Mouse (Mus musculus): Measurements from ENCODE around the gene Aspscr1. TPM values are rescaled to one million over a fixed set of nuclear protein-coding genes. Genes with fewer than 3 reads are reported as not detected.
A peak's percentile ranks its signal among the peaks of the same experiment; 100 is the strongest.

Aspscr1 gene
- polyA plus RNA-seq, 1 experiment from 2014 or later: 130 TPM

DNA sequence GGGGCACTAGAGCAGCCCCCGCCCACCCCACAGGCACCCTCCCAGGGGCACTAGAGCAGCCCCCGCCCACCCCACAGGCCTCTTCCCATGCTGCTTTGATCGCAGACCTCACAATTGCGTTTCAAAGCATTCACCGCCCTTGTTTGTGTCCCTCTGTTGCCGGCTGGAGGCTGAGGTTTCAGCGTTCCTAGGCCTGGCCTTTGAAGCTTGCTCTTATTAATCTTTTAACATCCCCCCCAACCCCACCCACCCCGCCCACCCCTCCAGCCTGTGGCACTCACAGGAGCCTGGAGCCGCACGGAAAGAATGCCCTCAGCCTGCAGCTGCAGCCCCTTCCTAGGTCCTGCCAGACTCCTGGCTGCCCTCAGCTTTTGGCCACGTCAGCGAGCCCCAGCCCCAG lies 34.5 kb downstream of the Aspscr1 start:
- Histone ChIP-seq H3K4me3 (ENCODE audit: low read depth, low read length) (no peak overlapping the region), H3K36me3 (ENCODE audit: insufficient read depth) (peaks cover 44% of the 10 kb centered on the region), H3K9me3 (ENCODE audit: low read depth, low read length) (no peaks in the 10 kb centered on the region), H3K4me2 (no peak overlapping the region; the same call in 1 of the 2 replicates), H3K27me3 (ENCODE audit: insufficient read depth, low read length) (no peaks in the 10 kb centered on the region), H3K27ac (ENCODE audit: low read depth) (peak overlapping the region; percentile 65; the same call in 1 of the 2 replicates), H3K4me1 (ENCODE audit: insufficient read depth) (peaks cover 22% of the 10 kb centered on the region), H3K9ac (0 out of 2 replicates have a peak overlapping the region, but pooled peaks have one; percentile 34)
- WGBS: 16% methylated on average over 12 of the region's 12 CpGs
- ATAC-seq (ENCODE audit: insufficient read depth) (no peak), DNase-seq (no peak)
- no peak for TF ChIP-seq CTCF (IDR thresholded peaks at IDR 0.05; ENCODE audit: low read depth)

DNA sequence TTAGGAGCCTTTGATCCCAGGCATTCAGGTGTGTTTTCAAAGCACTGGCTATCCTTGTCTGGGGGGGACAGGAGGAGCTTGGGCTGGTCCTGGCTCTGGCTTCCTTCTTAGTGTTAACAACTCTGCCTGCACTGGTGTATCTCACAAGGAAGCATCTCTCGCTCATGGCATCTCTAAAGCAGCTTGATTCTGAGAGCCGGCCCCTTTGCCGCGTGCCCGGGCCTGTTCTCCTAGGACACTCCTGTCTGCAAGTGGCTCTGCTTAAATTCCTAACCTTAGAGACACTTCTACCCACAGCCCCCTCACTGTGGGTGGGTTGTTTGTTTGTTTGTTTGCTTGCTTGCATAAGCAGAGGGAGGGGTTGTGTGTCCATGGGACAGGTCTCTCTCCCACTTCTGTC lies 35.2 kb downstream of the Aspscr1 start:
- no peak overlapping the region for H3K4me2 ChIP-seq

DNA sequence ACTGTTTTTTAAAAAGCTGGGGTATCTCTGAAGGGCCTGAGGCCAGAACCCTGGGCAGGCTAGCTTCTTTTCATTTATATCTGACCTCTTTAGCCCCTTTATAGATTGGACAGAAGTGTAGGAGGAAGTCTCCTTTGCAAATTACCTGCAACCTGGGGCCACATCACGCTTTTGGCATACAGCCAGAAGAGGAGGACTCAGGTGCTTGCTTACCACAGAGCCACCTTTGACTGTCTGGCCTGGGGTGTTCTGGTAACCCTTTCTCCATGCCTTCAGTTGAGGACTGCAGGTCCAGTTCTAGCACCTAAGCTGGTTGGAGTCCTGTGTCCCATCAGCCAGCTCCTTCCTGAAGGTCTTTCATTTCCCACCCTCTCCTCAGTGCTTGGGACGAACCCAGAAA lies 36.8 kb downstream of the Aspscr1 start:
- WGBS: 61% methylated on average over 2 of the region's 2 CpGs
- H3K36me3 ChIP-seq (ENCODE audit: insufficient read depth): peaks cover 34% of the 10 kb centered on the region
- H3K4me1 ChIP-seq (ENCODE audit: insufficient read depth): peaks cover 19% of the 10 kb centered on the region
- H3K4me3 ChIP-seq (ENCODE audit: low read depth, low read length): no peak overlapping the region
- ATAC-seq (ENCODE audit: insufficient read depth) (no peak), DNase-seq (no peak)
- no peak overlapping the region for H3K27ac ChIP-seq (ENCODE audit: low read depth)
- no peak overlapping the region for H3K9ac ChIP-seq
- no peak for TF ChIP-seq CTCF (IDR thresholded peaks at IDR 0.05; ENCODE audit: low read depth)
- no peak overlapping the region for H3K4me2 ChIP-seq
- no peaks in the 10 kb centered on the region for H3K27me3 ChIP-seq (ENCODE audit: insufficient read depth, low read length)
- H3K9me3 ChIP-seq (ENCODE audit: low read depth, low read length): no peaks in the 10 kb centered on the region

More for the DNA sequence above, 35.2 kb downstream of the Aspscr1 start:
- H3K9me3 ChIP-seq (ENCODE audit: low read depth, low read length): no peaks in the 10 kb centered on the region
- no peak overlapping the region for H3K27ac ChIP-seq (ENCODE audit: low read depth)
- no peak overlapping the region for H3K4me3 ChIP-seq (ENCODE audit: low read depth, low read length)
- ATAC-seq (ENCODE audit: insufficient read depth) (no peak), DNase-seq (no peak)
- peak overlapping the region; percentile 34; the same call in 1 of the 2 replicates for H3K9ac ChIP-seq
- H3K4me1 ChIP-seq (ENCODE audit: insufficient read depth): peaks cover 22% of the 10 kb centered on the region
- 30% methylated on average over 5 of the region's 5 CpGs for WGBS
- no peaks in the 10 kb centered on the region for H3K27me3 ChIP-seq (ENCODE audit: insufficient read depth, low read length)
- peaks cover 39% of the 10 kb centered on the region for H3K36me3 ChIP-seq (ENCODE audit: insufficient read depth)
- no peak for TF ChIP-seq CTCF (IDR thresholded peaks at IDR 0.05; ENCODE audit: low read depth)

DNA sequence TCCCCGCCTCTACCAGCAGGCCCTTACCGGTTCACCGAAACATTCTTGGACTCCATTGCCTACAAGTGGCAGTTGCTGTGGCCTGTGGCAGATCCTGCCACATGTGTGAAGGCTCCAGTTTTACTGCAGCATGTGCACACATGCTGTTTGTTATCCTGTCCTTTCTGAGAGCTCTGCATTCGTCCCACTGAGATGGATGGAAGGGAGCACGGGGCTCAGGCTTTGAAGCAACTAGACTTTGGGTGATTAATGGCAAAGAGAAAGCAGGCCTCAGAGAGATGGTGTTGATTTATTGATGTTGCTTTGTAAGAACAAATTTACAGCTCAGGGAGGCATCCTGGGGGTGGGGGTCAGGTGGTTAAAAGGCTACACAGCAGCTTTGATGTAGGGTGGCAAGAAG lies 37.9 kb downstream of the Aspscr1 start:
- Histone ChIP-seq H3K4me3 (ENCODE audit: low read depth, low read length) (no peak overlapping the region), H3K4me1 (ENCODE audit: insufficient read depth) (peaks cover 16% of the 10 kb centered on the region), H3K27ac (ENCODE audit: low read depth) (no peak overlapping the region), H3K4me2 (no peak overlapping the region), H3K9me3 (ENCODE audit: low read depth, low read length) (no peaks in the 10 kb centered on the region), H3K9ac (no peak overlapping the region), H3K36me3 (ENCODE audit: insufficient read depth) (peaks cover 36% of the 10 kb centered on the region), H3K27me3 (ENCODE audit: insufficient read depth, low read length) (no peaks in the 10 kb centered on the region)
- WGBS: 68% methylated on average over 5 of the region's 5 CpGs
- DNase-seq: no peak
- TF ChIP-seq CTCF (IDR thresholded peaks at IDR 0.05; ENCODE audit: low read depth): no peak
- ATAC-seq (ENCODE audit: insufficient read depth): no peak

DNA sequence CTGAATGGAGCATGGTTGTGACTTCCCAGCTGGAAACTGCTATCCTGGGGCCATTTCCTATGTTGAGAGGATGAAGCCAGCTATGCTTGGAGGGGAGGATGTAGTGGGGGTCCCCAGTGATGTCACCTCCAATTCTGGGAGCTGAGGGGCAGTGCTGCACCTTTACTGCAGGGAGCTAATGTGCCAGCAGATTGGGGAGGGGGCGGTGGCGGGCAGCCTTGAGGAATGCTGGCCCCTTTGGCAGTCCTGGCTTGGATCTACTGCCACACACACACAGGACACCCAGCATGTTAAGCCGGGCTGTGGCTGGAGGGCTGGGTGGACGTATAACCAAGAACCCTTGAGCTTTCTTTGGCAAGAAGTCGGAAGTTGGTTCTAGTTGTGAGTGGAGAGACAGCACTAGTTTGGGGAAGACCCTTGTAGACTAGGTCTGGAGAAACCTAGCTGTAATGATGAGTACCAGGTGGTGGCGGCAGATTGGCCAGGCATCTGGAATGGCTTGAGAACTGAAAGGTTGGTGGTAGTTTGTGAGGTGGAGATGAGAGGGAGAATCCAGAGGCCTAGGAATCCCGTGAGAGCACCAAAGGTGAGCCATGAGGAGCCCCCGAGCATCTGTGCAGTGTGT lies 39.3 kb downstream of the Aspscr1 start:
- WGBS: 57% methylated on average over 8 of the region's 8 CpGs

GRCm38 (mm10) chr11:120712771-120713568 lies 40.2 kb downstream of the Aspscr1 start:
- Histone ChIP-seq H3K4me1 (ENCODE audit: insufficient read depth) (peaks cover 7% of the 10 kb centered on the region), H3K4me3 (ENCODE audit: low read depth, low read length) (peak overlapping the region; percentile 65), H3K9ac (peak overlapping the region; percentile 66), H3K27ac (ENCODE audit: low read depth) (peak overlapping the region; percentile 80), H3K4me2 (peak overlapping the region; percentile 100), H3K27me3 (ENCODE audit: insufficient read depth, low read length) (no peaks in the 10 kb centered on the region), H3K36me3 (ENCODE audit: insufficient read depth) (peaks cover 48% of the 10 kb centered on the region), H3K9me3 (ENCODE audit: low read depth, low read length) (no peaks in the 10 kb centered on the region)
- peak; percentile 39 for ATAC-seq (ENCODE audit: insufficient read depth)
- peak; percentile 86 for TF ChIP-seq CTCF (IDR thresholded peaks at IDR 0.05; ENCODE audit: low read depth)
- under 1% methylated on average over 38 of the region's 38 CpGs for WGBS
- DNase-seq: peak; percentile 70

More for the DNA sequence above, 39.3 kb downstream of the Aspscr1 start:
- Histone ChIP-seq H3K4me3 (ENCODE audit: low read depth, low read length) (no peak overlapping the region), H3K27me3 (ENCODE audit: insufficient read depth, low read length) (no peaks in the 10 kb centered on the region), H3K9me3 (ENCODE audit: low read depth, low read length) (no peaks in the 10 kb centered on the region), H3K4me1 (ENCODE audit: insufficient read depth) (peaks cover 7% of the 10 kb centered on the region), H3K4me2 (peak overlapping the region; percentile 100), H3K27ac (ENCODE audit: low read depth) (no peak overlapping the region), H3K9ac (no peak overlapping the region), H3K36me3 (ENCODE audit: insufficient read depth) (peaks cover 39% of the 10 kb centered on the region)
- TF ChIP-seq CTCF (IDR thresholded peaks at IDR 0.05; ENCODE audit: low read depth): no peak
- no peak for ATAC-seq (ENCODE audit: insufficient read depth)
- DNase-seq: no peak
